Mouse (Mus musculus) heart, embryonic 10.5 days (tissue): ENCODE measurements around the gene Olfr1432. TPM values are rescaled to one million over a fixed set of nuclear protein-coding genes. Genes with fewer than 3 reads are reported as not detected.
"Not testable (repeated sequence)": the region's sequence is repeated elsewhere in the genome, so short reads cannot be mapped to it uniquely, and the experiment has no call there.

ENCODE experiments used
- DNase-seq: peaks from one replicate; pipeline ENCODE4 v3.0.0-alpha.2; 2017; ENCODE audit warnings: low spot score
- H3K27ac ChIP-seq: fragments of 300-500 bp; sonication (generic); 2 replicates; pipeline ENCODE4 v1.5.1; 2016; ENCODE audit warnings: mild to moderate bottlenecking
- H3K27me3 ChIP-seq: fragments of 300-500 bp; sonication (generic); 2 replicates; pipeline ENCODE4 v1.6.1; 2016; ENCODE audit warnings: mild to moderate bottlenecking; ENCODE audit not compliant: poor library complexity, insufficient read depth, severe bottlenecking
- H3K36me3 ChIP-seq: fragments of 300-500 bp; sonication (generic); 2 replicates; pipeline ENCODE4 v1.6.1; 2016; ENCODE audit warnings: mild to moderate bottlenecking, moderate library complexity
- H3K4me1 ChIP-seq: fragments of 300-500 bp; sonication (generic); 2 replicates; pipeline ENCODE4 v1.6.1; 2016; ENCODE audit warnings: mild to moderate bottlenecking
- H3K4me3 ChIP-seq: fragments of 300-500 bp; sonication (generic); 2 replicates; pipeline ENCODE4 v1.5.1; 2016; ENCODE audit warnings: mild to moderate bottlenecking, moderate library complexity
- H3K9me3 ChIP-seq: fragments of 300-500 bp; sonication (generic); 2 replicates; pipeline ENCODE4 v1.6.1; 2016; ENCODE audit warnings: mild to moderate bottlenecking, moderate library complexity
- WGBS: fragments of 180-500 bp; shearing (Covaris S2); methylation state at CpG from one replicate; pipeline ENCODE4 v1.1.7; 2016; 5-methylcytosine and 5-hydroxymethylcytosine counted together
- polyA plus RNA-seq: library from polyadenylated mRNA; unstranded; fragments of >200 nt; fragmentation: Nextera tagmentation; extraction: Ambion mirVana; gene quantifications from 2 replicates; pipeline ENCODE4 v1.2.1, GENCODE M21; 2016

Olfr1432 gene
- not detected in 2 replicates for polyA plus RNA-seq

DNA sequence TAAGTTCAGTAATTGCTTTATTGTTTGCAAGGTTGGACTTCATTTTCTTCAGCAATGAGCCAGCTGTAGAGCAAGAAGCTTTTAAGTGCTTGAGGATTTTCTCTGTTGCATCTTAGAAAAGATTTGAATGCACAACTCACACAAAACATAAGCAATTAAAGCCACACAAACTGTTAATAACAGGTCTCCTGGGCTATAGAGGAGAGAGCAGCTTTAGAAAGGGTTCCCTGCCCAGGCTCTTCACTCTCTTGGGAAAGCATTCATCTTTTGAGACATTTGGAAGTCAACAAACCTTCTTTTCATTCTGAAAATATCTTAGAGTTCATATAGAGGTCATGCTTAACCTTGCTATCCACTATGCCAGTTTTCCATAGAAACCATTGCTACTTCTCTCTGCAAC, at the start of gene Olfr1432:
Gene Olfr1432 (minus strand): TSS at position 101 of the 400 bp plus-strand sequence.
- not testable (repeated sequence) for H3K4me1 ChIP-seq, H3K27ac ChIP-seq, H3K36me3 ChIP-seq, H3K27me3 ChIP-seq, DNase-seq, H3K9me3 ChIP-seq, H3K4me3 ChIP-seq

GRCm38 (mm10) chr19:12279554-12279953, 47.2 kb upstream of the Olfr1432 start, which contains the start of gene Olfr1434:
Gene Olfr1434, plus strand, starts transcription at chr19:12279854.
- Histone ChIP-seq H3K27me3 (no peaks in the 10 kb centered on the region), H3K4me1 (no peaks in the 10 kb centered on the region), H3K36me3 (no peaks in the 10 kb centered on the region), H3K27ac (no peak within 1 kb of the TSS), H3K4me3 (no peak within 1 kb of the TSS), H3K9me3 (no peaks in the 10 kb centered on the region)
- no peak for DNase-seq
- 66% methylated on average over 2 of the region's 2 CpGs for WGBS

GRCm38 (mm10) chr19:12260732-12261131, 28.3 kb upstream of the Olfr1432 start, which contains the start of gene Olfr235:
Gene Olfr235, plus strand, starts transcription at chr19:12261032.
- H3K27ac ChIP-seq = no peak within 1 kb of the TSS
- H3K4me1 ChIP-seq = no peaks in the 10 kb centered on the region
- no peaks in the 10 kb centered on the region for H3K9me3 ChIP-seq
- no peaks in the 10 kb centered on the region for H3K36me3 ChIP-seq
- no peaks in the 10 kb centered on the region for H3K27me3 ChIP-seq
- WGBS = 55% methylated on average over 1 of the region's 1 CpGs
- no peak for DNase-seq
- H3K4me3 ChIP-seq = no peak within 1 kb of the TSS

DNA sequence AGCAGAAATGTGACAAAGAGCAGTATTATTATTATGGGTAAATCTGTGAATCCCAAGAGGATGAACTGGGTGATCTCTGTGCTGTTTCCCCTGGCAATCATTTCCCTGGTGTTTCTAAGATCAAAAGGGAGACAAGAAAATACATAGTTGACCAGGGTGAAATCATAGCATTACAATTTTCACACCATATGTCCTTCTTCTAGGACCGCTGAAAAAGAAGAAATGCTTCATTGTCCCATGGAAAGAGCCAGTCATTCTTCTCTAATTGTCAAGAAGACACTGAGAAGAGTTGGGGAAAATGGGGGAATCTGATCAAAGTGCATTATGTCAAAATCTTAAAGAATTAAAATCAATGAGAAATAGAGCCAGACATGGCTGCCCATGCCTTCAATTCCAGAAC, 9.2 kb upstream of the Olfr1432 start, which contains the start of gene Olfr262:
Gene Olfr262 (minus strand): TSS at position 101 of the 400 bp plus-strand sequence.
- WGBS = 71% methylated on average over 1 of the region's 1 CpGs
- Histone ChIP-seq H3K36me3 (no peaks in the 10 kb centered on the region), H3K27ac (no peak within 1 kb of the TSS), H3K4me3 (no peak within 1 kb of the TSS), H3K9me3 (no peaks in the 10 kb centered on the region), H3K27me3 (no peaks in the 10 kb centered on the region), H3K4me1 (no peaks in the 10 kb centered on the region)
- no peak for DNase-seq

- H3K4me1 ChIP-seq = no peaks in the 10 kb centered on the region
- no peak within 1 kb of the TSS for H3K27ac ChIP-seq
- H3K27me3 ChIP-seq = no peaks in the 10 kb centered on the region
- H3K4me3 ChIP-seq = no peak within 1 kb of the TSS
- H3K9me3 ChIP-seq = no peaks in the 10 kb centered on the region
- DNase-seq = no peak
- 74% methylated on average over 1 of the region's 1 CpGs for WGBS
- H3K36me3 ChIP-seq = no peaks in the 10 kb centered on the region
Measured at GRCm38 (mm10) chr19:12200334-12200733, 32.1 kb downstream of the Olfr1432 start, which contains the start of gene Olfr1431. Gene Olfr1431, plus strand, starts transcription at chr19:12200634.

DNA sequence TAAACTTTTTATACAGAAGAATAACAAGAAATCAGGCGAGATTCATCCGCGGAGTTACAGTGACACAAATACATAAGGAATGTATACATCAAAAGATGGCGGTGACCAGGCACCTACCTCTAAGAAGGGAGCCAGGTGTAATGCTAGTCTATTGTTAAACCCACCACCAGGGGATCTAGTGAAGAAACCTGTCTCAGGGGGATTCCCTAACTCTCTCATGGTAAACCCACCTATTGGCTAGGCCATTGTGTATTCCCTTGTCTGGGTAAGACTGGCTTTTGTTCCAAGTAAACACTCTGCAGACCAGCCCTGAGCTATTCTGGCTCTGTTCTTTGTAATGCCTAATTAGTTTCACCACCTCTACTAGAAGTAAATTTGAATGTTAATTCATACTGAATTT, 33.3 kb downstream of the Olfr1432 start:
- not testable (repeated sequence) for H3K27me3 ChIP-seq, DNase-seq, H3K36me3 ChIP-seq, H3K9me3 ChIP-seq, H3K4me1 ChIP-seq, H3K4me3 ChIP-seq, H3K27ac ChIP-seq
- WGBS = 79% methylated on average over 4 of the region's 4 CpGs

Other genes with a start within 250 kb of the Olfr1432 start
- 0.05 TPM in 1 of 2 replicates, not detected in the other for gene Olfr1423, start 191.3 kb downstream of the Olfr1432 start, polyA plus RNA-seq
- gene Olfr1424, start 169.9 kb downstream of the Olfr1432 start, polyA plus RNA-seq = not detected in 2 replicates
- not detected in 2 replicates for gene Olfr1425, start 154.9 kb downstream of the Olfr1432 start, polyA plus RNA-seq
- not detected in 2 replicates for gene Olfr1426, start 140.6 kb downstream of the Olfr1432 start, polyA plus RNA-seq
- not detected in 2 replicates for gene Olfr1427, start 129.3 kb downstream of the Olfr1432 start, polyA plus RNA-seq
- not detected in 2 replicates for gene Olfr1428, start 116.7 kb downstream of the Olfr1432 start, polyA plus RNA-seq
- gene Olfr76, start 109.4 kb downstream of the Olfr1432 start, polyA plus RNA-seq = not detected in 2 replicates
- gene Olfr1555-ps1, start 62.5 kb downstream of the Olfr1432 start, polyA plus RNA-seq = not detected in 2 replicates
- gene Olfr1431, start 32.0 kb downstream of the Olfr1432 start, polyA plus RNA-seq = not detected in 2 replicates
- not detected in 2 replicates for gene Olfr262, start 9.1 kb upstream of the Olfr1432 start, polyA plus RNA-seq
- gene Olfr235, start 28.4 kb upstream of the Olfr1432 start, polyA plus RNA-seq = not detected in 2 replicates
- not detected in 2 replicates for gene Olfr1434, start 47.3 kb upstream of the Olfr1432 start, polyA plus RNA-seq
- not detected in 2 replicates for gene Olfr1436, start 66.5 kb upstream of the Olfr1432 start, polyA plus RNA-seq
- not detected in 2 replicates for gene Olfr1437, start 92.5 kb upstream of the Olfr1432 start, polyA plus RNA-seq
- gene Olfr1438-ps1, start 103.3 kb upstream of the Olfr1432 start, polyA plus RNA-seq = not detected in 2 replicates
- gene Olfr1440, start 154.7 kb upstream of the Olfr1432 start, polyA plus RNA-seq = not detected in 2 replicates
- gene Olfr1441, start 184.8 kb upstream of the Olfr1432 start, polyA plus RNA-seq = not detected in 2 replicates
- gene Pfpl, start 195.3 kb upstream of the Olfr1432 start, polyA plus RNA-seq = not detected in 2 replicates
- gene Mpeg1, start 228.2 kb upstream of the Olfr1432 start, polyA plus RNA-seq = 0.05 TPM in 1 of 2 replicates, not detected in the other